8 mouse cellular contexts compared by ENCODE assay signal in genomic region chr1:87852081-87852790, GRCm38 (mm10). TPM values are rescaled to one million over a fixed set of nuclear protein-coding genes. Genes with fewer than 3 reads are reported as not detected.
DNase-seq lines count a peak whose midpoint lies in the region; ATAC-seq and TF ChIP-seq lines count a peak whose summit lies in the region.

No protein-coding gene starts in this region.

- no peak for DNase-seq in gastrocnemius, adult 2 months
- DNase-seq in gastrocnemius, postnatal 25 days: no peak
- DNase-seq in thymus, adult 2 months: no peak
- no peak for DNase-seq in thymus, postnatal 10 days (ENCODE audit: low spot score in 2 of 2)
- DNase-seq in liver, embryonic 14.5 days (ENCODE audit: low read depth in 3 of 3, low spot score in 3 of 3): no peak
- DNase-seq in adrenal gland, postnatal 10 days: no peak
- no peak for DNase-seq in ovary, postnatal 14 days (ENCODE audit: low spot score)
- no peak for DNase-seq in frontal cortex, postnatal 36 days (ENCODE audit: low spot score in 2 of 2)

- no peaks in the 10 kb centered on the region for H3K27me3 ChIP-seq in thymus, adult 2 months (ENCODE audit: control insufficient read depth, insufficient read depth, low read length)
- H3K27me3 ChIP-seq in liver, embryonic 14.5 days (ENCODE audit: control insufficient read depth, insufficient read depth, low read length): no peaks in the 10 kb centered on the region

- H3K4me1 ChIP-seq in thymus, adult 2 months (replicated peaks; ENCODE audit: control insufficient read depth, insufficient read depth, low read length): peaks cover 46% of the 10 kb centered on the region
- H3K4me1 ChIP-seq in liver, embryonic 14.5 days (replicated peaks; ENCODE audit: control insufficient read depth in 2 of 2, insufficient read depth in 2 of 2, low read length in 1 of 2): peaks cover 23 to 40% of the 10 kb centered on the region in 2 experiments

- intact Hi-C loops in gastrocnemius, adult 2 months (cut with DNase I): loop anchor here (5.0 kb wide), 2 partner anchors 45 to 70 kb away; no protein-coding TSS in a partner anchor

- 79% methylated on average over 5 of the region's 5 CpGs for WGBS in thymus, adult 2 months
- 42% methylated on average over 5 of the region's 5 CpGs for WGBS in liver, embryonic 14.5 days (ENCODE audit: insufficient replicate concordance)

- TF ChIP-seq CTCF in gastrocnemius, adult 2 months (IDR thresholded peaks at IDR 0.05): no peak
- TF ChIP-seq CTCF in thymus, adult 2 months (IDR thresholded peaks at IDR 0.05; ENCODE audit: borderline replicate concordance, control insufficient read depth, extremely low read depth, insufficient read depth, low read length, poor library complexity): no peak
- TF ChIP-seq CTCF in liver, embryonic 14.5 days (IDR thresholded peaks at IDR 0.05; ENCODE audit: low read depth): no peak

- no peak for ATAC-seq in liver, embryonic 14.5 days (ENCODE audit: insufficient read depth)

- H3K4me3 ChIP-seq in gastrocnemius, adult 2 months: peak overlapping the region; percentile 96
- no peak overlapping the region for H3K4me3 ChIP-seq in thymus, adult 2 months (ENCODE audit: control insufficient read depth, insufficient read depth, low read length)
- peak overlapping the region in 1 of 2 experiments; percentile 90; a peak in 2 of 4 replicates for H3K4me3 ChIP-seq in liver, embryonic 14.5 days (ENCODE audit: insufficient read depth in 1 of 2, low read depth in 2 of 2, low read length in 2 of 2)

- peak overlapping the region; percentile 7; the same call in 1 of the 2 replicates for H3K9ac ChIP-seq in liver, embryonic 14.5 days (replicated peaks)

- TF ChIP-seq EP300 in liver, embryonic 14.5 days (IDR thresholded peaks at IDR 0.05; ENCODE audit: low read depth): no peak

- peak overlapping the region; percentile 94 for H3K27ac ChIP-seq in gastrocnemius, adult 2 months
- H3K27ac ChIP-seq in thymus, adult 2 months (ENCODE audit: control insufficient read depth, insufficient read depth, low read length): peak overlapping the region; percentile 52
- no peak overlapping the region for H3K27ac ChIP-seq in liver, embryonic 14.5 days

- peak overlapping the region; percentile 89 for H3K4me2 ChIP-seq in liver, embryonic 14.5 days (ENCODE audit: low read depth)

- TF ChIP-seq POLR2A in thymus, adult 2 months (IDR thresholded peaks at IDR 0.05; ENCODE audit: control insufficient read depth, extremely low read depth, insufficient read depth, low read length, poor library complexity): no peak

- H3K9me3 ChIP-seq in liver, embryonic 14.5 days (ENCODE audit: control insufficient read depth, low read length): no peaks in the 10 kb centered on the region

- H3K36me3 ChIP-seq in thymus, adult 2 months (ENCODE audit: control insufficient read depth, insufficient read depth, low read length): no peaks in the 10 kb centered on the region
- no peaks in the 10 kb centered on the region for H3K36me3 ChIP-seq in liver, embryonic 14.5 days (replicated peaks; ENCODE audit: control insufficient read depth, insufficient read depth, low read depth)

RNA-seq across cellular contexts. Expression of gene Dgkd, which starts 0.9 kb away (rescaled TPM):
- 10 to 100 TPM; 31.3 to 32.9 TPM for total RNA-seq in gastrocnemius, adult 2 months (2021)
- total RNA-seq in gastrocnemius, postnatal 25 days (2021): 10 to 100 TPM; 28.5 to 34.6 TPM
- polyA plus RNA-seq in thymus, adult 2 months (2012; rRNA removed): 182 and 189 TPM in 2 replicates
- polyA plus RNA-seq in liver, embryonic 14.5 days (2012; rRNA removed): 6.9 and 8.0 TPM in 2 replicates
- 8.1 and 10.2 TPM in 2 replicates for polyA plus RNA-seq in liver, embryonic 14.5 days (2014; fragmentation: Nextera tagmentation; extraction: Ambion mirVana)
- total RNA-seq in adrenal gland, postnatal 10 days (2021): 100 to 1,000 TPM; 107 to 118 TPM

RNA-seq across cellular contexts. Expression of gene Sag, which starts 48.8 kb away (rescaled TPM):
- total RNA-seq in gastrocnemius, adult 2 months (2021): under 1 TPM; 0.17 to 0.23 TPM
- total RNA-seq in gastrocnemius, postnatal 25 days (2021): under 1 TPM in 1 of 2 experiments, not detected in 1; 0.24 TPM
- polyA plus RNA-seq in thymus, adult 2 months (2012; rRNA removed): 1.9 and 2.0 TPM in 2 replicates
- 0.27 TPM in 2 replicates for polyA plus RNA-seq in liver, embryonic 14.5 days (2012; rRNA removed)
- polyA plus RNA-seq in liver, embryonic 14.5 days (2014; fragmentation: Nextera tagmentation; extraction: Ambion mirVana): 0.56 and 0.67 TPM in 2 replicates
- total RNA-seq in adrenal gland, postnatal 10 days (2021): 1 to 10 TPM; 1.5 to 2.0 TPM
